Mouse (Mus musculus) embryonic fibroblast, embryonic 13.5 days (primary cell): ENCODE data around the gene Gzmk. TPM values are rescaled to one million over a fixed set of nuclear protein-coding genes. Genes with fewer than 3 reads are reported as not detected.

ENCODE experiments used
- H3K27ac ChIP-seq: 2 replicates; pipeline ENCODE4 v1.5.1; 2012; ENCODE audit warnings: low read length, control low read depth, inconsistent platforms; ENCODE audit not compliant: insufficient read depth
- H3K4me1 ChIP-seq: 2 replicates; pipeline ENCODE4 v1.6.1; 2011; ENCODE audit warnings: low read length; ENCODE audit not compliant: control insufficient read depth, insufficient read depth
- H3K4me3 ChIP-seq: 2 replicates; pipeline ENCODE4 v1.5.1; 2011; ENCODE audit warnings: mild to moderate bottlenecking, control low read depth, low read length; ENCODE audit not compliant: insufficient read depth
- CTCF ChIP-seq: IDR thresholded peaks from 2 replicates; pipeline ENCODE4 v1.5.1; 2011; ENCODE audit warnings: mild to moderate bottlenecking, control low read depth, low read length, moderate library complexity, borderline replicate concordance; ENCODE audit not compliant: insufficient read depth
- POLR2A ChIP-seq: IDR thresholded peaks from 2 replicates; pipeline ENCODE4 v1.6.1; 2011; ENCODE audit warnings: low read depth, mild to moderate bottlenecking, control low read depth, low read length, moderate library complexity
- polyA plus RNA-seq: library from polyadenylated mRNA; stranded (reverse); fragments of >200 nt; gene quantifications from 2 replicates; pipeline ENCODE4 v1.2.4, GENCODE M21; 2011; ENCODE audit warnings: low read depth; ENCODE audit not compliant: missing spikeins, insufficient read length

Gzmk gene
- polyA plus RNA-seq, 1 experiment = not detected

- TF ChIP-seq CTCF = no peak
- no peak for TF ChIP-seq POLR2A
- H3K4me3 ChIP-seq = no peak overlapping the region
- H3K27ac ChIP-seq = no peak overlapping the region
- H3K4me1 ChIP-seq = no peaks in the 10 kb centered on the region
Observed at GRCm38 (mm10) chr13:113245025-113245424, 19.3 kb upstream of the Gzmk start.

DNA sequence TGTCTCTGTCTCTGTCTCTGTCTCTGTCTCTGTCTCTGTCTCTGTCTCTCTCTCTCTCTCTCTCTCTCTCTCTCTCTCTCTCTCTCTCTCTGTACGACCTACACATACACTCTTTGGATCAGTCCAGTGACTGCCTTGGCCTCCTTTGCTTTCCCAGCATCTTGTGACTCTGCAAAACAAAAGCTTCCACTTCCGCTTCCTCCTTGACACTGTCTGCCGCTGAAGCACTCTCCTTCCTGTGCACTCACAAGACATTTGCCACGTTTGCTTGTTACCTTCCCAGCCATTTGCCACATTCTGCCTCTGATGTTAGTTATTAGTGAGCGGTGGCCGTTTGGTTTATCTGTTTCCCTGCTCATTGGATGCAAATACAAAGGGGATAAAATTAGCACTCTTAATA is 16.4 kb upstream of the Gzmk start:
- no peak overlapping the region for H3K27ac ChIP-seq
- TF ChIP-seq CTCF (no peak), POLR2A (no peak)
- no peaks in the 10 kb centered on the region for H3K4me1 ChIP-seq
- no peak overlapping the region for H3K4me3 ChIP-seq

- Histone ChIP-seq H3K4me3 (no peak overlapping the region), H3K4me1 (peaks cover 5% of the 10 kb centered on the region; the same call in 1 of the 2 replicates), H3K27ac (no peak overlapping the region)
- TF ChIP-seq CTCF = no peak
Observed at GRCm38 (mm10) chr13:113227666-113228463, 2.2 kb upstream of the Gzmk start.

DNA sequence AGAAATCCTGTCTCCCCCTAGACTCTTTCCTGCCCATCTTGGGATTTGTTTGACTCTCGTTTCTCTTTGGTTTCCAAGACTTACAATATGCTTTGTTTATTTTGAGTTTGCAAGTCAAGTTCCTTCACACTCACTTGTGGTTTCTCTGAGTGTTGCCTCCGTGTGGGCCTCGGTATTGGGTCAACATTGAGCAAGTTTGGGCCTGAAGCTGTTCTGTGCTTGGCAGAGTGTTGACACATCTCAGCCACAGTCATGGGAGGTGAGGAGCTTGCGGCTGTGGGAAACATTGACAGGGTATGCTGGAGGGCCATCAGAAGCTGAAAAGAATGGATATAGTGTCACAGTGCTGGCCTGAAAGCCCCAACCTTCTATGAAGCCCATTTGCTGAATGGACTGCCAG is 1.4 kb upstream of the Gzmk start:
- Histone ChIP-seq H3K4me1 (peaks cover 5% of the 10 kb centered on the region; the same call in 1 of the 2 replicates), H3K27ac (no peak overlapping the region), H3K4me3 (no peak overlapping the region)
- TF ChIP-seq POLR2A (no peak), CTCF (no peak)

GRCm38 (mm10) chr13:113224105-113224504 is 1.6 kb downstream of the Gzmk start:
- no peak for TF ChIP-seq POLR2A
- no peak for TF ChIP-seq CTCF
- Histone ChIP-seq H3K4me3 (no peak overlapping the region), H3K27ac (no peak overlapping the region), H3K4me1 (peaks cover 3% of the 10 kb centered on the region)

GRCm38 (mm10) chr13:113221851-113222250 is 3.9 kb downstream of the Gzmk start:
- TF ChIP-seq CTCF (no peak), POLR2A (no peak)
- Histone ChIP-seq H3K4me3 (no peak overlapping the region), H3K27ac (no peak overlapping the region), H3K4me1 (peaks cover 3% of the 10 kb centered on the region)

DNA sequence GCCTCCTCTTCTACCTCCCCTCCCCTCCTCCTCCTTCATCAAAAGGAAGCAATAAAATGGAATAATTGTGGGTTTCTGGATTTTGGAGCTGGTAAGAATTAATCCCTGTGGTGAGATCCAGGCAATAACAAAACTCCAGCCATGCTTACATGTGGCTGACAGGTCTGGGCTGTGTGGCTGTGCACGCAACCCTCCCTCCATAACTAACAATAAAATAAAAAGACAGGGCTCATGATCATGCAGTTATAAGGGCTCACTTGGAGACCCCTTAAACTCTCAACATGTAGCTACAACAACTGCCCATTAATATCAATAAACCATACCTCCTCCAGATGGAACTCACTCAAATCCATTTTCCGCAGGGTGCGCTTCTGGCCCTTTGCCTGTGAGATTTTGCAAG is 11.8 kb downstream of the Gzmk start:
- TF ChIP-seq POLR2A (no peak), CTCF (no peak)
- Histone ChIP-seq H3K27ac (no peak overlapping the region), H3K4me3 (no peak overlapping the region), H3K4me1 (peaks cover 2% of the 10 kb centered on the region; the same call in 1 of the 2 replicates)

DNA sequence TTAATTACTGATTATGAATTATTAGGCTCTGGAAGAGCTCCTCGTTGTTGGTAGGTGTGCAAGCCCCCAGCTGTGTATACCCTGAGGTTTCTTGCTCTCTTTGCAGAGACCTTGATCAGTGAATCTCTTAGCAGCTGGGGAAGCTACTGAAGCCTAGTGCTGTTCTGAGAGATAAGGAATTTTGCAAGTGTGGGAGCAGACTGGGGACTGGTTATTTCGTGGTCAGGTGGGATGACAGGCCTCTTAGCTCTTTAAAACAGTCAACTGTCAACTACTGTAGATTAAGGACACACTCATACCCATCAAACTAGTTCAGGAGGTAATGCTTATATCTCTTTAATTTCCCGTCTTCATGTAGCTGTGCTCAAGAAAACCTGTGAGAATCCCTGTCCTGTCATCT is 13.3 kb downstream of the Gzmk start:
- no peak for TF ChIP-seq CTCF
- TF ChIP-seq POLR2A = no peak
- H3K4me3 ChIP-seq = no peak overlapping the region

GRCm38 (mm10) chr13:113211345-113211744 is 14.4 kb downstream of the Gzmk start:
- TF ChIP-seq CTCF (no peak), POLR2A (no peak)
- no peak overlapping the region for H3K4me3 ChIP-seq
- H3K27ac ChIP-seq = no peak overlapping the region
- 0 out of 2 replicates have a peak, but pooled peaks cover 2% of the 10 kb centered on the region for H3K4me1 ChIP-seq

More for the DNA sequence above, 13.3 kb downstream of the Gzmk start:
- no peak overlapping the region for H3K27ac ChIP-seq
- H3K4me1 ChIP-seq = 0 out of 2 replicates have a peak, but pooled peaks cover 2% of the 10 kb centered on the region

DNA sequence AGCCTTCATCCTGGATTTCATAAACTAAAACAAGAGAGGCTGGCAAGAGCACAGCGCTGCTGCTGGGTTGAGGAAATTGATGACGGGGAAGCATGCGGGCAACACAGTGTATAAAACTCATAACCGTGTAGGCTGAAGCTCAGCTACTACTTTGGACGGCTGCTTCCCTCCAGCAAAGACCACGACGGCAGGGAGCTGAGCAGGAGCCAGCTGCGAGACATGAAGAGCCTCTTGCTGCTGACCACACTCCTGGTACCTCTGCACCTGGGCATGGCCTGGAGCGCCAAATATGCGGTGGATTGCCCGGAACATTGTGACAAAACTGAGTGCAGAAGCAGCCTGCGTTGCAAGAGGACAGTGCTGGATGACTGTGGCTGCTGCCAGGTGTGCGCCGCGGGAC is 16.1 kb downstream of the Gzmk start, which contains the start of gene Esm1:
Gene Esm1, plus strand, starts transcription at position 36 of the 400 bp plus-strand sequence.
- no peak within 1 kb of the TSS for H3K4me3 ChIP-seq
- H3K27ac ChIP-seq = no peak within 1 kb of the TSS
- H3K4me1 ChIP-seq = peaks cover 4% of the 10 kb centered on the region; the same call in 1 of the 2 replicates
- TF ChIP-seq POLR2A (no peak), CTCF (no peak)
